ENCODE assay signal across 8 mouse cellular contexts in the genomic region with DNA sequence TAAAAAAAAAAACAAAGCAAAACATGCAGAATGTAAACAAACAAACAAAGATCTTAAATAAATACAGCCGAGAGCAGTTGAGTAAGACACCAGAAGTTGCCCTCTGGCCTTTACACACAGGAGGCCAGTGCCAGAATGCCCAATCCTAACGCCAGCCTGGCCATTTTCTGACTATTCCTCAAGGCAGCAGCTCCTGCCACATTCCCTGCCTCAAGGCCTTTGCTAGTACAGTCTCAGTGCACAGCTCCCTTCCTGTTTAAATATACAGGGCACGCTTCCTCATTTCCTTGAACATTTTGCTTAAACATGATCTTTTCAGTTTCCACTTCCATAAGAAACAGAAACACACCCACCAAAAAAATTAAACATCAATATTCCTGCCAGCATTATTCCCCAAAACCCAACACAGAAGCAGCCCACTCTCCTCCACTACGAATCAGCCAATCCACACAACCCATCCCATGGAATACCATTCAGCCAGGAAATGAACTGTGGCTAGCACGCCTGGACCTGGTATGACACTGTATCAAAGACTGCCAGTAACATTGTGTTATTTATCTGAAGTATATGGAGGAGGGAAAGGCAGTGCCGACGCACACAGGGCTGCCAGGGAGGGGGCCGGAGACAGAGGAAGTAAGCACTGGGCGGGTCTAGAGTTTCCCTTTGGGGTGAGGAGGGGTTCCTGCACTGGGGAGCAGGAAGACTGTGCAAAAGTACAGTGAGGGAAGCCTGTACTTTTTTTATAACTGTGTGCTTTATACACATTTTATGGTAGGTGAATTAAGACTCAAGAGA. TPM values are rescaled to one million over a fixed set of nuclear protein-coding genes. Genes with fewer than 3 reads are reported as not detected.
DNase-seq lines count a peak whose midpoint lies in the region.

No protein-coding gene starts in this region.

- H3K36me3 ChIP-seq in megakaryocyte, embryonic 14.5 days (replicated peaks; ENCODE audit: low read length), result peaks cover 28% of the 10 kb centered on the region

- no peaks in the 10 kb centered on the region for H3K27me3 ChIP-seq in megakaryocyte, embryonic 14.5 days (replicated peaks)

- no peaks in the 10 kb centered on the region for H3K9me3 ChIP-seq in megakaryocyte, embryonic 14.5 days

- peak; percentile 46 for DNase-seq in MEL-GATA-1-ER (ENCODE audit: extremely low read depth, low read depth)
- DNase-seq in heart, adult 18-20 months, result peak; percentile 59 to 83
- DNase-seq in kidney, postnatal 10 days, result peak; percentile 53
- DNase-seq in frontal cortex, adult 2 months (ENCODE audit: extremely low spot score in 1 of 2, low spot score in 1 of 2), result no peak
- DNase-seq in layer of hippocampus, postnatal 14 days (ENCODE audit: low spot score in 2 of 2), result no peak
- no peak for DNase-seq in cerebellum, adult 18-20 months
- no peak for DNase-seq in urinary bladder, adult 18-20 months (ENCODE audit: low spot score in 2 of 2)

- H3K4me3 ChIP-seq in megakaryocyte, embryonic 14.5 days (replicated peaks), result peak overlapping the region; percentile 81

- peaks cover 98% of the 10 kb centered on the region for H3K4me1 ChIP-seq in megakaryocyte, embryonic 14.5 days

RNA-seq across cellular contexts. Expression of gene Bicra, which starts 29.5 kb away (rescaled TPM):
- total RNA-seq in heart, adult 18-20 months (2021), result 1 to 10 TPM; 4.2 to 5.9 TPM
- polyA plus RNA-seq in megakaryocyte, embryonic 14.5 days (2012; ENCODE audit: insufficient read depth, low replicate concordance), result 30.6 and 132 TPM in 2 replicates
- 10.2 and 10.6 TPM in 2 replicates for polyA plus RNA-seq in frontal cortex, adult 2 months (2012; rRNA removed)
- total RNA-seq in layer of hippocampus, postnatal 14 days (2021), result 10 to 100 TPM; 18.7 to 19.4 TPM

RNA-seq across cellular contexts. Expression of gene Zfp541, which starts 43.4 kb away (rescaled TPM):
- not detected for total RNA-seq in heart, adult 18-20 months (2021)
- polyA plus RNA-seq in megakaryocyte, embryonic 14.5 days (2012; ENCODE audit: insufficient read depth, low replicate concordance), result 0.15 TPM in 1 of 2 replicates, not detected in the other
- 0.40 and 0.42 TPM in 2 replicates for polyA plus RNA-seq in frontal cortex, adult 2 months (2012; rRNA removed)
- total RNA-seq in layer of hippocampus, postnatal 14 days (2021), result under 1 TPM; 0.46 to 0.50 TPM

RNA-seq across cellular contexts. Expression of gene Ehd2, which starts 50.8 kb away (rescaled TPM):
- total RNA-seq in heart, adult 18-20 months (2021), result 10 to 100 TPM; 65.8 to 77.3 TPM
- 0.84 and 0.93 TPM in 2 replicates for polyA plus RNA-seq in megakaryocyte, embryonic 14.5 days (2012; ENCODE audit: insufficient read depth, low replicate concordance)
- polyA plus RNA-seq in frontal cortex, adult 2 months (2012; rRNA removed), result 5.0 and 5.6 TPM in 2 replicates
- 1 to 10 TPM; 7.0 to 9.3 TPM for total RNA-seq in layer of hippocampus, postnatal 14 days (2021)

Comparison
In these comparisons a context has a peak if more than half of its experiments do, and no peak if none do; other contexts are left out.
1. DNase-seq: peak in MEL-GATA-1-ER (single experiment), heart, adult 18-20 months (2 of 2) and kidney, postnatal 10 days (single experiment); none in frontal cortex, adult 2 months (0 of 2), layer of hippocampus, postnatal 14 days (0 of 2), cerebellum, adult 18-20 months (0 of 2) and urinary bladder, adult 18-20 months (0 of 2).
2. RNA of gene Ehd2, which starts 50.8 kb away (total RNA-seq): 65.8 to 77.3 TPM in heart, adult 18-20 months; 7.0 to 9.3 TPM in layer of hippocampus, postnatal 14 days; every median in the first group is over 4 times any median in the second.